Mouse (Mus musculus) lung, adult 10 weeks (tissue): ENCODE data around the gene Tmem41a. TPM values are rescaled to one million over a fixed set of nuclear protein-coding genes. Genes with fewer than 3 reads are reported as not detected.

ENCODE experiments used
- polyA plus RNA-seq: library from polyadenylated mRNA; stranded (reverse); fragments of 350-450 nt; fragmentation: Illumina TruSeq; extraction: RNeasy Lipid Tissue Mini Kit (QIAGEN cat#74804); gene quantifications from one replicate; pipeline ENCODE4 v1.2.3, GENCODE M21; 2014; ENCODE audit warnings: low read depth, low replicate concordance; ENCODE audit not compliant: insufficient read depth

Tmem41a gene
- polyA plus RNA-seq, result 18.1 TPM

DNA sequence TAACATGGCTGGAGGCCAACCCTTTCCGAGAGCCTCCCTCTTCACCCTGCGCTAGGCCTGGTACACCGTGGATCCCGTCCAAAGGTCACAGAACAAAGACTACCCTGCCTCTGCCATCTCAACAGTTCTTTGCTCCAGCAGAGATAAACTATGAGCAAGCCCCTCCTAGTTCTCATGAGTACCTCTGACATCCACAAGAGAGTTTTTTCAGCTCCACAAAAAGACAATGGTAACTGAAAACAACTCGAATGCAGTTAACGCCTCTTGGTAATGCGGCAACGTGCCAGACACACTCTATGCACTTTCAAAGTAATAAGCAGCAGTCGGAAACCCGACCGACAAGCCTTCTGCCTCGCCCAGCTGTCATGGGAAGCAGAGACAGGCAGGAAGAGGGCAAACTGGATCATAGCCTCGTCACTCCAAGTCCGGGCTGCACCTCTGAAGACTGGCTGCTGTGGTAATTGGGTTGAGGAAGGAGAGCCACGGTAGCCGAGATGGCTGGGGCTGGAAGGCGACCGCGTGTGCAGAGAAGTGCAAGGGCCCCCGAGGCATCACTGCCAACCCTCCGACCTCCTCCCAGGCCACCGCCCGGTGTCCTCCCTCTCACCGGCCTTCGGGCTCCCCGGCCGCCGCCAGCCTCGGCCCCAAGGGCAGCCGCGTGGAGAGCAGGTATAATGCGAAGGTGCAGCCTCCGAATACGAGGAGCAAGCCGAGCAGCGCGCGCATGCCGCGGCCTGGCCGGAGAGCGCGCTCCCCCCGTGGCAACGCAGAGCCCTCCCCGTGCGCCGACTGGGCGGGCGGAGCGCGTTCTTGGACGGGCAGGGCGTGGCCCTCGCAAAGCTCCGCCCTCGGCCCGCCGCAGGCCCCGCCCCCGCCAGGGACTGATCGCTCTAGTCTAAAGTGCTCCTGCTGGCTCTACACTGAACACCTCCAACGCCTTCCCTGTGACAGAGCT, at the start of gene Tmem41a:
Gene Tmem41a, minus strand, starts transcription at position 792 of the 955 bp plus-strand sequence.

GRCm38 (mm10) chr16:21995304-21995703, 48.0 kb upstream of the Tmem41a start, which contains the start of gene Liph:
Liph (minus strand) TSS chr16:21995663.

Other genes with a start within 250 kb of the Tmem41a start
- 4.8 TPM for gene Ehhadh, start 159.7 kb downstream of the Tmem41a start, polyA plus RNA-seq
- 0.50 TPM for gene Map3k13, start 153.2 kb downstream of the Tmem41a start, polyA plus RNA-seq
- gene Liph, start 48.1 kb upstream of the Tmem41a start, polyA plus RNA-seq, result 15.9 TPM
- gene Senp2, start 61.9 kb upstream of the Tmem41a start, polyA plus RNA-seq, result 23.0 TPM
- gene Igf2bp2, start 215.7 kb upstream of the Tmem41a start, polyA plus RNA-seq, result 4.4 TPM